Mouse (Mus musculus): ENCODE measurements around the gene Mrps27.
A peak's percentile ranks its signal among the peaks of the same experiment; 100 is the strongest.

Mrps27 gene

GRCm38 (mm10) chr13:99386341-99386740, 41.8 kb downstream of the Mrps27 start:
- no peak for DNase-seq (ENCODE audit: inconsistent age in 2 of 2, low spot score in 1 of 2)

DNA sequence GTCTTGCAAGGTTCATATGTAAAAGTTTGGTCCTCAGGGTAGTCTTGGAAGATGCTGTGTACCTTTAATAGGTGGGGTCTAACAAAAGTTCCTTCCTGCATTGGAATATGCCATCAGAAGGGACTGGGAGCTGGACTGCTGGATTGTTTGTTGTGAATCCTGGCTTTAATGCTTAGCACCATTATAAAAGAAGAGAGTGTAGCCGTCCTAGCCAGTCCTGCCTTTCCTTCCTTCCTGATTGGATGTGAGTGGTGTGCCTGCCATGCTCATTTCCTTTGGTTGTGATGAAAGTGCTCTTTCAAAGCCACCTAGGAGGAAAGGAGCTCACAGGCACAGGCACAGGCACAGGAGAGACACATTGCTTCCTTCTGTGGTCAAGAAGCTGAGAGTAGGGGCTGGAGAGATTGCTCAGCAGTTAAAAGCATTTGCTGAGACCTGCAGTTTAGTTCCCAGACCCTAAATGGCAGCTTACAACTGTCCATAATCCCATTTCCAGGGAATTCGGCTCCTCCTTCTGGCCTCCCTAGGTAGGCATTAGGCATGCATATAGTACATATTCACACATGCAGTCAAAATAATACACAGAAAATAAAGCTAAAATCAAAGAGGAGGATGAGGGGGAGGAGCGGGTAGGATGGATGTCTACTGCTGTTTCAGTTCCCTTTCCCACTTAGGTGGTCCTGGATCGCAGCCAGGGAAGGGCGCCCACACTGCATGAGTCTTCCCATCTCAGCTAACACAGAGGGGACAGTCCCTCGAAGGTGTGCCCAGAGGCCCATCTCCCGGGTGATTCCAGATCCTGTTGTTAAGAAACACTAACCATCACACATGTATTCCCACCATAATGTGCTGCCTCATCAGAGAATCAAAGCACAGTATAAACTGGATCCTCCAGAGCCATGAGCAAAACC, 43.6 kb downstream of the Mrps27 start:
- DNase-seq (ENCODE audit: inconsistent age in 2 of 2, low spot score in 1 of 2), result no peak

- peak; percentile 90 to 94 for DNase-seq (ENCODE audit: inconsistent age in 2 of 2, low spot score in 1 of 2)
Measured at GRCm38 (mm10) chr13:99391417-99391816, 46.8 kb downstream of the Mrps27 start.

GRCm38 (mm10) chr13:99393128-99393527, 48.5 kb downstream of the Mrps27 start:
- DNase-seq (ENCODE audit: inconsistent age in 2 of 2, low spot score in 1 of 2), result no peak

DNA sequence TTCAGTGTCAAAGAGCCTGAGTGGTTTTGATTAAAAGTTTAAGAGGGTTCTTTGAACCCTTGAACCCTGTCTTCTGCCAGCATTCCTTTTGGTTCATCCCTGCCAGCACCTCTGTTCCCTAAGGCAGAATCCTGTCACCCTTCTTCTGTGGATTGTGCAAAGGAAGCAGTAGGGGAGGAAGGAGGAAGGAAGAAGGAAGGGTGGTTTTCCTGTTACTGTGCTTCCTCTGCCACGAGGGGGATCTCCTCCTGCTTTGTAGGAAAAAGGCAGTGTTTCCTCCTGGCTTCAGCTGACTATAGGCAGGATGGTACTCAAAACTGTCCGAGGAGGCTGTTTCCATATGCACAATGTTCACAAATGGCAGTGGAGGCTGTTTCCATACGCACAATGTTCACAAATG, 50.1 kb downstream of the Mrps27 start:
- DNase-seq (ENCODE audit: inconsistent age in 2 of 2, low spot score in 1 of 2), result no peak

GRCm38 (mm10) chr13:99395531-99395930, 50.9 kb downstream of the Mrps27 start:
- DNase-seq (ENCODE audit: inconsistent age in 2 of 2, low spot score in 1 of 2), result no peak

GRCm38 (mm10) chr13:99397228-99397627, 52.6 kb downstream of the Mrps27 start:
- DNase-seq (ENCODE audit: inconsistent age in 2 of 2, low spot score in 1 of 2), result peak; percentile 18 to 32

DNA sequence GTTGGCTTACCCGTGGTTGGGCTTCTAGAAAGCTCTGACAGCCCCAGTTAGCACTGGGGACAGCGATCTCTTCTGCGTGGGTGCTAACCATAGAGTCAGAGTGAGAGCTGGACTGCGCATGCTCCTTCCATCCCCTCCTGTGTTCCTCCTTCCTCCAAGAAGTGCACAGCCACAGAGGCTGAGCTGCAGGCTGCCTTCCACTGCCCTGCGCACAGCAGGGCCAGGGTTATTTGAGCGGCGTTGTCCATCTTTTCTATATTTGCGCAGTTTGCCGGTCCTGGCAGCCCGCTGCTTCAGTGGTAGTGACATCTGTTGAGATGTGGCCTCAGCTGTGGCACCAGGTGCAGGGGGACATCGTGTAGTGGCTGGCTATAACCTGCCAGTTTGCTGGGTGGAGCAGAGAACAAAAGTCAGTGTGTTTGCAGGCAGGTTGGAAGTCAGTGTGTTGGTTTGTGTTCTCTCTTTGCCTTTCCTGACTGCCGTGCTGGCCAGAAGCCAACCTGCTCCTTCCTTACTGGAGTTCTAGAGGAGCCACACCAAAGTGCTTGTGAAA, 53.6 kb downstream of the Mrps27 start:
- peak; percentile 49 to 61 for DNase-seq (ENCODE audit: inconsistent age in 2 of 2, low spot score in 1 of 2)

- peak; percentile 30 to 42 for DNase-seq (ENCODE audit: inconsistent age in 2 of 2, low spot score in 1 of 2)
Measured at GRCm38 (mm10) chr13:99399373-99399772, 54.8 kb downstream of the Mrps27 start.

DNA sequence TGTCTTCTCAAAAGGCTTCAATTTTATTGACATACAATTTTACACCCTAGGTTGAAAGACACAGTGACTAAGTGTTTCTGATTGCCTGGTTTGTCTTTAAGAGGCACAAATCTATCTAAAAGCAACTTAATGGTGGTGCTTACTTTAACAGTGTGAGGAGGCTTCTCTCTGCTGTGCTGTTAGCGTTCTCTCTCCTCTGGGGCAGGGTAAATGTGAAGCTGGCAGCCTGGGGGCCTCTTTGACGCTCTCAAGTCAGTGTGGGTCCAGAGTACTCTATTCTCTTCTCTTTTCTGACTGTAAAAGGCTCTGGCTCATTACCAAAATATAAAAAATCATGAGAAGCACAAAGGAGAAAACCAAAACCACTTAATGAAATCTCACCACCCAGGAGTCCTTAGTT, 64.6 kb downstream of the Mrps27 start:
- DNase-seq (ENCODE audit: inconsistent age in 2 of 2, low spot score in 1 of 2), result no peak

DNA sequence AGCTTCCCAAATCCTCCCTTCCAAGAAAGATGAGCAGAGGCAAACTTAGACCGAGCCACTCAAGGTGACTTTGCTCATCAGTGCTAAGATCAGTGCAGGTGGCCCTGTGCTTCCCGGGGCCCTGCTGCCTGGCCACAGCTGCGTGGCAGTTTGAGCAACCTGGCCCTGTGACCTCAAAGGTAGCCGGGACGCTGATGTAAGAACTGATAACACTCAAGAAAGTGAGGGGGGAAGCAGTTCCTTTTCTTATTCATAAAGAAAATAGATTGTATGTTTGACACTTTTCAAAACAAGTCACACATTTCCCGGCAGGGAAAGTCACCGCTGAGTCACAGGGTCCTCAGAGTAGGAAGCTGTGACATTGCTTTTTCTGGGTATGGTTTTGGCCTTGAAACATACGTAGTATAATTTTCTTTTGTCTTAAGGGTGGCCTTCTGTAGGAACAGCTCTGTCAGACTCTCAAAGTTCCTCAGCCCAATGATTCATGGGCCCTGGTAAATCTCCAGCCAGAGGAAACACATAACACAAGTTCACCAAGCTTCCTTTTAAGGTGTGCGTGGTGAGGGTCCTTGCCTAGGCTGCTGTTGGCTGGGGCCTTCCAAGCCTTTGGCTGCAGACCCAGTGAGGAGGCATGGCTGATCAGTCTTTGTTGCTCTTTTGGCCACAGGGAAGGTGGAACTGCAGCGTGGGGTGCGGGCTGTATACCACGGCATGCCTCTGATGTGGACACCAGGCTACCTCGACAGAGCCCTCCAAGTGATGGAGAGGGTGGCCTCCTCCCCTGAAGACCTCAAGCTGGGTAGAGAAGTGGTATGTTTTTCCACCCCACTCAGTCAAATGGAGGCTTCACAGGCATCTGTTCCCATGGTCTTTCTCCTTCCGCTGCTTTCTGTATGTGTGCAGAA, 66.3 kb downstream of the Mrps27 start:
- DNase-seq (ENCODE audit: inconsistent age in 2 of 2, low spot score in 1 of 2), result peak; percentile 48 to 81

- DNase-seq (ENCODE audit: inconsistent age in 2 of 2, low spot score in 1 of 2), result peak; percentile 90 to 93
Measured at GRCm38 (mm10) chr13:99411761-99412160, 67.2 kb downstream of the Mrps27 start.

- peak; percentile 72 to 91 for DNase-seq (ENCODE audit: inconsistent age in 2 of 2, low spot score in 1 of 2)
Measured at GRCm38 (mm10) chr13:99412477-99413080, 68.0 kb downstream of the Mrps27 start.

GRCm38 (mm10) chr13:99413481-99414351, 69.1 kb downstream of the Mrps27 start:
- DNase-seq (ENCODE audit: inconsistent age in 2 of 2, low spot score in 1 of 2), result peak in 1 of 2 experiments; percentile 56

DNA sequence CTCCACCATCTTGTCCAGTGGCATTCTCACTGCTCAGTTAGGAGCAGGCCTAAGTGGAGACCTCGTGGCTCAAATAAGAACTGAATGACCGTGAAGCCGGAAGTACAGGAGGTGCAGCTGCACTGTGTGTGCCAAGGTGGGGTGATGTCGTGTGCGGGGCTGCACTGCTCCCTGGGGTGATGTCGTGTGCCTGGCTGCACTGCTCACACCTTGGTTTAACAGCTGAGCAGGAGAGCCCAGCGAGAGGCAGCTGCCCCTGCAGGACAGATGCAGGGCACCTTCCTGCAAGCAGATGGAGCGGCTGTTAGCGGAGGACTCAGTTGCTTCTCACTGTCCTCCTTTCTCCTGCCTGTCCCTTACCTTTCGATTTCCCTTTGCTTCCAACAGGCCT, 69.8 kb downstream of the Mrps27 start:
- no peak for DNase-seq (ENCODE audit: inconsistent age in 2 of 2, low spot score in 1 of 2)

- DNase-seq (ENCODE audit: inconsistent age in 2 of 2, low spot score in 1 of 2), result no peak
Measured at GRCm38 (mm10) chr13:99416601-99417000, 72.0 kb downstream of the Mrps27 start.

GRCm38 (mm10) chr13:99423581-99423980, 79.0 kb downstream of the Mrps27 start:
- no peak for DNase-seq (ENCODE audit: inconsistent age in 2 of 2, low spot score in 1 of 2)

GRCm38 (mm10) chr13:99433068-99434008, 88.8 kb downstream of the Mrps27 start:
- no peak for DNase-seq (ENCODE audit: inconsistent age in 2 of 2, low spot score in 1 of 2)

DNA sequence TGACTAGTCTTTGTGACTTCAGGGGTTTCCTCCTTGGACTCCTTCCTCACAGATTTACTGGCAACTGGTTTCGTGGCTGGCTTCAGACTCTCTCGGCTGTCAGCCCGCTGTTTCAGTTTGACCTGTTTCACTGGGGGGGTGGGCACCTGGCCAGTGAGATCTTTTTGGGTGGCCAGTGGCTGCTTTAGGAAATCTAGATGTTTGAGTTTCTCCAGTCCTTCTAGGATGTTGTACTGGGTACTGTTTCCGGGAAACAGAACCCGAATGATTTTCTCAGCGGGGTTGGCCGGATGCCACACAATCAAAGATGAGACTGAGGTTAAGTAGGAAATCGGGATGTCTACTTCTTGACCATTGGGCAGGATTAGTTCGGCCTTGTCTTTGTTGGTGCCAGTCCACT, 89.9 kb downstream of the Mrps27 start:
- no peak for DNase-seq (ENCODE audit: inconsistent age in 2 of 2, low spot score in 1 of 2)

Data from adrenal gland, adult (tissue).